Mouse (Mus musculus): ENCODE measurements around the gene Gm6583. TPM values are rescaled to one million over a fixed set of nuclear protein-coding genes. Genes with fewer than 3 reads are reported as not detected.

Gene Gm6583
- polyA plus RNA-seq, 1 experiment from 2014 or later = 0.12 TPM

DNA sequence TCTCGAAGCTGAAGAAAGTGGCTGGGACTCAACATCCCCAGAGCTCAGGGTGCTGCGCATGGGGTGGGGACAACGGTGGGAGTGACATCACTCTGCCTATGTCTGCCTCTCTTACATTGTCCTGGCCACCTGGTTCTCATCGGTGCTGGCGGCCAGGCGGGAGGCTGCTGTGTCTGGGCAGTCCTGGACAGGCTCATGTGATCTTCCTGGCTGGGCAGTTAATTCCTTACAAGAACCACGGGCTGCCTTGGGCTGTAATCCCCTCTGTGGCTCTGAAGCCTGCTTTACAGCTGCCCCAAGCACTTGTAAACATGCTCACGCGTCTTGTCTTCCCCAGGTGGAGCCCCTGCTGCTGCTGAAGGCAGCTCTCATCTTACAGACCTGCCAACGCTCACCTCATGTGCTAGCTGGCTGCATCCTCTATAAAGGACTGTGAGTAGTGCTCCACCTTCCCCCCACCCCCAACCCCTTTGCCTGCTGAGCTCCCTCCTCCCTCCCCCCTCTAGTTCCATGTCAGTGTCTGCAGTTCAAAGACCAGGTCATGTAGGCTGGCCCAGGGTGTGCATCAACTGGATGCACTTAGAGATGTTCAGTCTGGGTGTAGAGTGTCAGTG is 8.5 kb upstream of the Gm6583 start:
- no peaks in the 10 kb centered on the region for H3K4me1 ChIP-seq (replicated peaks; ENCODE audit: control insufficient read depth, insufficient read depth, low read length)
- H3K36me3 ChIP-seq (ENCODE audit: control insufficient read depth, insufficient read depth) = peaks cover 67% of the 10 kb centered on the region
- no peak overlapping the region for H3K4me2 ChIP-seq (replicated peaks; ENCODE audit: low read depth)
- ATAC-seq = no peak
- no peak overlapping the region for H3K4me3 ChIP-seq (ENCODE audit: low read depth, low read length)
- 70% methylated on average over 10 of the region's 10 CpGs for WGBS
- H3K9ac ChIP-seq (ENCODE audit: low read depth, low read length) = no peak overlapping the region
- TF ChIP-seq CTCF (IDR thresholded peaks at IDR 0.05; ENCODE audit: low read depth) = no peak
- no peaks in the 10 kb centered on the region for H3K9me3 ChIP-seq (ENCODE audit: control insufficient read depth)
- no peak overlapping the region for H3K27ac ChIP-seq (ENCODE audit: low read depth, low read length)
- no peaks in the 10 kb centered on the region for H3K27me3 ChIP-seq (replicated peaks; ENCODE audit: control insufficient read depth, insufficient read depth, low read length)

DNA sequence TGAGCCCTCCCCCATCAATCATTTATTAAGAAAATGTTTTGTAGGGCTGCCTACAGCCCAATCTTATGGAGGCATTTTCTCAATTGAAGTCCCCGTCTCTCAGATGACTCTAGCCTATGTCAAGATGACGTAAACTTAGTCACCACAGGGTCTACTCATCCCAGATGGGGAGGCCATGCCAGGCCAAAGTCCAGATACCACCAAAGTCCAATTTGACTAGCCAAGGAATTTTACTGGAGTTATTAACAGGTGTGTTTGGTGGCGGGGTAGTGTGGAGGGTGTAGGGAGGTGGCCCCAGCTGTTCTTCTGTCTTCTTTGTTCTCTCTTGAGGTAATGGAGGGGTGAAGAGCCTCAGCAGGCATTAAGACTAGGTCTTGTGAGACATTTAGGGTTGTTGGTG is 4.2 kb upstream of the Gm6583 start:
- no peak overlapping the region for H3K4me3 ChIP-seq (ENCODE audit: low read depth, low read length)
- 0 out of 2 replicates have a peak overlapping the region, but pooled peaks have one; percentile 17 for H3K4me2 ChIP-seq (replicated peaks; ENCODE audit: low read depth)
- no peak for TF ChIP-seq CTCF (IDR thresholded peaks at IDR 0.05; ENCODE audit: low read depth)
- no peak overlapping the region for H3K9ac ChIP-seq (ENCODE audit: low read depth, low read length)
- peaks cover 49% of the 10 kb centered on the region for H3K36me3 ChIP-seq (ENCODE audit: control insufficient read depth, insufficient read depth)
- ATAC-seq = peak; percentile 75
- H3K4me1 ChIP-seq (replicated peaks; ENCODE audit: control insufficient read depth, insufficient read depth, low read length) = no peaks in the 10 kb centered on the region
- H3K27me3 ChIP-seq (replicated peaks; ENCODE audit: control insufficient read depth, insufficient read depth, low read length) = no peaks in the 10 kb centered on the region
- H3K27ac ChIP-seq (ENCODE audit: low read depth, low read length) = peak overlapping the region; percentile 58
- WGBS = 56% methylated on average over 3 of the region's 3 CpGs
- H3K9me3 ChIP-seq (ENCODE audit: control insufficient read depth) = no peaks in the 10 kb centered on the region

DNA sequence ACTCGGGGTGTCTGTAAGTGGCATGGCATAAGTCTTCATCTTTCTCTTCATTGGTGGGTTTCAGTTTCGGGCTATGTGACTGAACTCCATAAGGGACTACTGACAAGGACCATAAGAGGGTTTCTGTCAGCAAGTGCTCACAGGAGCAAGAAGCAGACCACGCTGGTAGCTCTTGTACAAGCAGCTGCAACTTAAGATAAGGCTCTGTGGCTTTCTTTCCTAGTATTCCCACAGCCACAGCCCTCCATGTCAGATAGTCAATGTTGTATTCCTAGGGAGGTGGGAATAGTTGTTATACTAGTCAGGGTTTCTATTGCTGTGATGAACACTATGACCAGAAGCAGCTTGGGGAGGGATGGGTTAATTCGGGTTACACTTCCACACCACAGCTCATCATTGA is 3.7 kb upstream of the Gm6583 start:
- ATAC-seq = no peak
- no peaks in the 10 kb centered on the region for H3K27me3 ChIP-seq (replicated peaks; ENCODE audit: control insufficient read depth, insufficient read depth, low read length)
- no peaks in the 10 kb centered on the region for H3K9me3 ChIP-seq (ENCODE audit: control insufficient read depth)
- H3K4me1 ChIP-seq (replicated peaks; ENCODE audit: control insufficient read depth, insufficient read depth, low read length) = no peaks in the 10 kb centered on the region
- peaks cover 49% of the 10 kb centered on the region for H3K36me3 ChIP-seq (ENCODE audit: control insufficient read depth, insufficient read depth)
- WGBS = 87% methylated on average over 4 of the region's 4 CpGs
- H3K4me3 ChIP-seq (ENCODE audit: low read depth, low read length) = no peak overlapping the region
- no peak overlapping the region for H3K4me2 ChIP-seq (replicated peaks; ENCODE audit: low read depth)
- peak overlapping the region; percentile 58 for H3K27ac ChIP-seq (ENCODE audit: low read depth, low read length)
- TF ChIP-seq CTCF (IDR thresholded peaks at IDR 0.05; ENCODE audit: low read depth) = no peak
- H3K9ac ChIP-seq (ENCODE audit: low read depth, low read length) = no peak overlapping the region

DNA sequence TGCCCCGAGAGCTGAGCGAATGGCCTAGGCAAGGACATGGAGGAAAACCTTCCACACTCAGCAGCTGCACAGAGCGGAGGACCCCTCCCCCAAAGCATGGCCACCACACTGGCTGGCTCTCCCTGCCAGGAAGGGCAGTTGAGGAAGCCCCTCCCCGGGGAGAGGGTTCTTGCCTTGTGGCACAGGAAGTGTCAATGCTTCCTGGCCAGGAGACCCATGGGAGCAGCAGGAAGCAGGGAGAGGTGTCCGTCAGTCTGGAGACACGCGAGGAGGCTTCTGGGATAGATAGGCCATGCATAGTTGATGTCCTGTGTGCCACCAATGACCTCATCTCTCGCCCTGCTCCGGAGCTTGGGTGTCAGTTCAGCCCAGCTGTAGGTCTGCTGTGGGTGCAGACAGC is 489 bp upstream of the Gm6583 start:
- H3K4me2 ChIP-seq (replicated peaks; ENCODE audit: low read depth) = no peak overlapping the region
- H3K9me3 ChIP-seq (ENCODE audit: control insufficient read depth) = no peaks in the 10 kb centered on the region
- H3K36me3 ChIP-seq (ENCODE audit: control insufficient read depth, insufficient read depth) = peaks cover 42% of the 10 kb centered on the region
- no peaks in the 10 kb centered on the region for H3K4me1 ChIP-seq (replicated peaks; ENCODE audit: control insufficient read depth, insufficient read depth, low read length)
- H3K27me3 ChIP-seq (replicated peaks; ENCODE audit: control insufficient read depth, insufficient read depth, low read length) = no peaks in the 10 kb centered on the region
- no peak overlapping the region for H3K27ac ChIP-seq (ENCODE audit: low read depth, low read length)
- no peak for TF ChIP-seq CTCF (IDR thresholded peaks at IDR 0.05; ENCODE audit: low read depth)
- H3K4me3 ChIP-seq (ENCODE audit: low read depth, low read length) = no peak overlapping the region
- H3K9ac ChIP-seq (ENCODE audit: low read depth, low read length) = no peak overlapping the region
- WGBS = 89% methylated on average over 9 of the region's 9 CpGs
- ATAC-seq = no peak

DNA sequence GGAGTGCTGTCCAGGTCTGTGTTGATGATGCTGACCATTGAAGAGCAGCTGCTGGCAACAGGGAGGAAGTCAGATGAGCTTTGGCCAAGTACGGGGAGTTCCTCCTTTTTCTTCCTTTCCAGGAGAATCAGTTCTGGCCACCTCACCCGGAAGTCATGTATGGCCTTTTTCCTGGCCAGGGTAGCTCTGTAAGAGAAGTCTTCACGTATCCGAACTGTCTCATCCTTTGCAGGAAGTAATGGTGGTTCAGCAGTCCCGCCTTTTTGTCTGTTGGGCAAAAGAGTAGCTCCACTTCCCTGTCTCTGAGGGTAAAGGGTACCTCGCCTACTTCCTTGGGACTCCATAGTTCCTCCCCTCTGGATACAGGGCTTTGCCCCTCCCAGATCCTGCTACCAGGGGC is 340 bp downstream of the Gm6583 start:
- TF ChIP-seq CTCF (IDR thresholded peaks at IDR 0.05; ENCODE audit: low read depth) = no peak
- Histone ChIP-seq H3K4me1 (replicated peaks; ENCODE audit: control insufficient read depth, insufficient read depth, low read length) (no peaks in the 10 kb centered on the region), H3K27ac (ENCODE audit: low read depth, low read length) (peak overlapping the region; percentile 35; the same call in 1 of the 2 replicates), H3K9me3 (ENCODE audit: control insufficient read depth) (no peaks in the 10 kb centered on the region), H3K4me2 (replicated peaks; ENCODE audit: low read depth) (no peak overlapping the region), H3K9ac (ENCODE audit: low read depth, low read length) (no peak overlapping the region), H3K27me3 (replicated peaks; ENCODE audit: control insufficient read depth, insufficient read depth, low read length) (no peaks in the 10 kb centered on the region), H3K36me3 (ENCODE audit: control insufficient read depth, insufficient read depth) (peaks cover 50% of the 10 kb centered on the region), H3K4me3 (ENCODE audit: low read depth, low read length) (no peak overlapping the region)
- ATAC-seq = 0 out of 2 replicates have a peak, but pooled peaks have one; percentile 5
- 70% methylated on average over 6 of the region's 6 CpGs for WGBS

DNA sequence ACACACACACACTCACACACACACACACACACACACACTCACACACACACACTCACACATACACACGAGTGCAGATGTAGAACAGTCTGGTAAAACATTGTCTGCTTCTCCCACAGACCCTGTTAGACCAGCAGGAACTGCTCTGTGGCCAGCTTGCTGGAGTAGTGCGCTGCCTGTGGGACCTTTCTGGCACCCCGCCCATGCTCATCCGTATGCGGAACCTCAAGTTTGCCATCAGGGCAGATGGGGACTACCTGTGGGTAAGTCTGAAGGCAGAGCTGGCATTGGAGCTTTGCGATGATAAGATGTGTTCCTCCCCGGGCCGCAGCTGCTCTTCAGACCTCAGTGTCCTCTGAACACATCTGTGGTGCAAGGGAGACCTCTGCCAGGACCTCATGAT is 6.7 kb downstream of the Gm6583 start:
- 84% methylated on average over 8 of the region's 8 CpGs for WGBS
- no peak overlapping the region for H3K4me2 ChIP-seq (replicated peaks; ENCODE audit: low read depth)
- no peak overlapping the region for H3K4me3 ChIP-seq (ENCODE audit: low read depth, low read length)
- TF ChIP-seq CTCF (IDR thresholded peaks at IDR 0.05; ENCODE audit: low read depth) = no peak
- no peak overlapping the region for H3K9ac ChIP-seq (ENCODE audit: low read depth, low read length)
- no peaks in the 10 kb centered on the region for H3K9me3 ChIP-seq (ENCODE audit: control insufficient read depth)
- no peaks in the 10 kb centered on the region for H3K4me1 ChIP-seq (replicated peaks; ENCODE audit: control insufficient read depth, insufficient read depth, low read length)
- H3K27ac ChIP-seq (ENCODE audit: low read depth, low read length) = no peak overlapping the region
- H3K27me3 ChIP-seq (replicated peaks; ENCODE audit: control insufficient read depth, insufficient read depth, low read length) = no peaks in the 10 kb centered on the region
- no peak for ATAC-seq
- peaks cover 66% of the 10 kb centered on the region for H3K36me3 ChIP-seq (ENCODE audit: control insufficient read depth, insufficient read depth)
